ENCODE assay signal across 8 mouse cellular contexts in the genomic region with DNA sequence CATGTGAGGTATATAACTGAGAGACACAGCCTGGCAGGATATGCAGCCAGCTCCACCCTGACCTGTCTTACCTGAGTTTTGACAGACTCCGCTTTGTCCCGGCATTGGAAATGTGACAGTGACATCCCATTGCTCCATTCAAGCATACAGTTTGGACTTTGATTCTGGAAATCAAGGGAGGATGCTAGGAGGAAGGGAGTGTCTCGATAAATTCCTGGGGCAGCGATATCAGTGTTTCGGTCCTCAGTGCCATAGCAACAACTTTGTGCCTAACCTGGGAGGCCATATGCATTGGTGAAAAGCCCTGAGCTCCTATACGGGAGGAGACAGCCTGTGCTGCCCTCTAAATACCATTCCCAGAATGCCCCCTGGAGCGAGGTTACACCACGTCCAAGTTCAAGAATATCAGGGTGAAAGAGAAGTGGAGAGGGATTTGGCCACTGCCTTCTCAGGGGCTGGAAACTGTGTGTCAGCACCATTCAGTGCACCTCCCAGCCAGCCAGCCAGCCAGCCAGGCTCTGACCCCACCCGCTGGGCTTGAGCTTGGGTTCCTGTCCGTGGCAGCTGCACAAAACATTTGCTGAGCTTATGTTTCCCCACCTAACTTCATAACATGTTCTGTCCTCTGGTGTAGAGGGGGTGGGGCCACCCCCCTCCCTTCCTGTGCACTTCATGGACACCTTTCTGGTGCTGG.
DNase-seq lines count a peak whose midpoint lies in the region; ATAC-seq and TF ChIP-seq lines count a peak whose summit lies in the region.

No protein-coding gene starts in this region.

- H3K27me3 ChIP-seq in intestine, embryonic 16.5 days (replicated peaks; ENCODE audit: control insufficient read depth, insufficient read depth, low read length) = no peaks in the 10 kb centered on the region
- H3K27me3 ChIP-seq in liver, postnatal 0 days (ENCODE audit: insufficient read depth, low read length) = no peaks in the 10 kb centered on the region
- no peaks in the 10 kb centered on the region for H3K27me3 ChIP-seq in forebrain, embryonic 13.5 days

- no peaks in the 10 kb centered on the region for H3K36me3 ChIP-seq in intestine, embryonic 16.5 days (ENCODE audit: control insufficient read depth, insufficient read depth, low read length)
- no peaks in the 10 kb centered on the region for H3K36me3 ChIP-seq in liver, postnatal 0 days (replicated peaks; ENCODE audit: insufficient read depth, low read length)
- H3K36me3 ChIP-seq in forebrain, embryonic 13.5 days (ENCODE audit: poor library complexity, severe bottlenecking) = no peaks in the 10 kb centered on the region

- peaks cover 39% of the 10 kb centered on the region for H3K4me1 ChIP-seq in intestine, embryonic 16.5 days (ENCODE audit: control insufficient read depth, insufficient read depth, low read length)
- peaks cover 45% of the 10 kb centered on the region for H3K4me1 ChIP-seq in liver, postnatal 0 days (ENCODE audit: insufficient read depth)
- peaks cover 12% of the 10 kb centered on the region for H3K4me1 ChIP-seq in forebrain, embryonic 13.5 days

- TF ChIP-seq EP300 in liver, postnatal 0 days (IDR thresholded peaks at IDR 0.05; ENCODE audit: low read depth) = no peak

- H3K4me3 ChIP-seq in intestine, embryonic 16.5 days (ENCODE audit: low read length) = 0 out of 2 replicates have a peak overlapping the region, but pooled peaks have one; percentile 2
- H3K4me3 ChIP-seq in liver, postnatal 0 days (ENCODE audit: low read depth, low read length) = no peak overlapping the region
- H3K4me3 ChIP-seq in forebrain, embryonic 13.5 days = no peak overlapping the region

- H3K9ac ChIP-seq in intestine, embryonic 16.5 days (ENCODE audit: low read depth, low read length) = no peak overlapping the region
- no peak overlapping the region for H3K9ac ChIP-seq in liver, postnatal 0 days (replicated peaks)
- no peak overlapping the region for H3K9ac ChIP-seq in forebrain, embryonic 13.5 days

- H3K9me3 ChIP-seq in intestine, embryonic 16.5 days (ENCODE audit: control insufficient read depth, low read length) = no peaks in the 10 kb centered on the region
- H3K9me3 ChIP-seq in liver, postnatal 0 days (ENCODE audit: low read length) = no peaks in the 10 kb centered on the region
- no peaks in the 10 kb centered on the region for H3K9me3 ChIP-seq in forebrain, embryonic 13.5 days (replicated peaks)

- H3K4me2 ChIP-seq in intestine, embryonic 16.5 days (ENCODE audit: low read depth, low read length) = peak overlapping the region; percentile 24; the same call in 1 of the 2 replicates
- peak overlapping the region; percentile 19; the same call in 1 of the 2 replicates for H3K4me2 ChIP-seq in liver, postnatal 0 days (ENCODE audit: low read depth, low read length)
- H3K4me2 ChIP-seq in forebrain, embryonic 13.5 days = no peak overlapping the region

- peak; percentile 26 for ATAC-seq in intestine, embryonic 16.5 days
- no peak for ATAC-seq in liver, postnatal 0 days
- ATAC-seq in cerebellum, adult (ENCODE audit: insufficient number of reproducible peaks, low FRiP score, low TSS enrichment) = no peak
- ATAC-seq in forebrain, embryonic 13.5 days = no peak

- peak; percentile 15 for DNase-seq in urinary bladder, postnatal 25 days (ENCODE audit: low spot score)
- no peak for DNase-seq in urinary bladder, postnatal 10 days (ENCODE audit: low spot score)
- no peak for DNase-seq in liver, postnatal 0 days
- no peak for DNase-seq in layer of hippocampus, postnatal 10 days (ENCODE audit: low spot score in 2 of 2)
- DNase-seq in retina, embryonic 14.5 days (ENCODE audit: low spot score) = no peak

- peak overlapping the region; percentile 82 for H3K27ac ChIP-seq in intestine, embryonic 16.5 days (ENCODE audit: low read length)
- peak overlapping the region; percentile 66 for H3K27ac ChIP-seq in liver, postnatal 0 days (ENCODE audit: low read depth)
- H3K27ac ChIP-seq in forebrain, embryonic 13.5 days = no peak overlapping the region

- no peak for TF ChIP-seq CTCF in liver, postnatal 0 days (IDR thresholded peaks at IDR 0.05; ENCODE audit: low read depth)

- WGBS in intestine, embryonic 16.5 days = 62% methylated on average over 10 of the region's 10 CpGs
- 75% methylated on average over 10 of the region's 10 CpGs for WGBS in liver, postnatal 0 days (ENCODE audit: insufficient replicate concordance)
- whole genome bisulfite sequencing in forebrain, embryonic 13.5 days = 81% methylated on average over 10 of the region's 10 CpGs
